Mouse (Mus musculus): ENCODE measurements at regions not wholly inside any gene's neighbourhood (a gene's known extent, or its start where the extent isn't known, plus 50 kb on each side); places are given as distances from the start of the nearest gene placed in this dataset.

DNA sequence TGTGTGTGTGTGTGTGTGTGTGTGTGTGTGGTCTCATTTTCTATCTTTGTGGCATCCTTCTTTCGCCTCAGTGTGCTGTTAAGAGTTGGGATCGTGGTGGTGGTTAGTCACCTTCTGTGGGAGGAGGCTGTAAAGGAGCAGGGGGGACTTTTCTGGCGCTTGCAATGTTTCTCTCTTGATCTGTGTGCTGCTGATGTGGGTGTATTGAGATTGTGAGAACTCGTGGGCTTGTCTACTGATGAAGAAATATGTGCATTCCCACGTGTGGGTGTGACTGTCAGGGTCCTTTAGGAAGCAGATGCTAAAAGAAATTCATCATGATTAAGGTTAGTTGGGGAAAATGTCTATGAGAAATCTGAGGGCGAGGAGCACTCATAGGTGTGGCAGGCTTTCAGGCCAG lies 1422.4 kb upstream of the Gm6569 start:
- DNase-seq (ENCODE audit: low spot score in 2 of 2): peak; percentile 45 to 62

All from left cerebral cortex, adult 18-20 months (tissue).